Mouse (Mus musculus): Measurements from ENCODE around the gene Stoml3. TPM values are rescaled to one million over a fixed set of nuclear protein-coding genes. Genes with fewer than 3 reads are reported as not detected.

Gene Stoml3
- polyA plus RNA-seq, 1 experiment from 2014 or later = 1.4 TPM

GRCm38 (mm10) chr3:53466481-53466880, 22.0 kb upstream of the Stoml3 start:
- H3K9ac ChIP-seq (ENCODE audit: low read depth, low read length) = peak overlapping the region; percentile 40; the same call in 1 of the 2 replicates
- H3K36me3 ChIP-seq (ENCODE audit: control insufficient read depth, insufficient read depth, low read length) = peaks cover 26% of the 10 kb centered on the region
- WGBS = 57% methylated on average over 9 of the region's 9 CpGs
- no peaks in the 10 kb centered on the region for H3K27me3 ChIP-seq (replicated peaks; ENCODE audit: control insufficient read depth, insufficient read depth, low read length)
- peak overlapping the region; percentile 80 for H3K4me2 ChIP-seq (ENCODE audit: low read depth, low read length)
- H3K27ac ChIP-seq (replicated peaks; ENCODE audit: low read depth, low read length) = no peak overlapping the region
- H3K4me1 ChIP-seq (ENCODE audit: control insufficient read depth, insufficient read depth, low read length) = peaks cover 18% of the 10 kb centered on the region
- no peaks in the 10 kb centered on the region for H3K9me3 ChIP-seq (ENCODE audit: control insufficient read depth, low read length)
- peak overlapping the region; percentile 0; the same call in 1 of the 2 replicates for H3K4me3 ChIP-seq (ENCODE audit: low read depth, low read length)
- DNase-seq (ENCODE audit: low spot score) (no peak), ATAC-seq (ENCODE audit: low read depth) (no peak)

DNA sequence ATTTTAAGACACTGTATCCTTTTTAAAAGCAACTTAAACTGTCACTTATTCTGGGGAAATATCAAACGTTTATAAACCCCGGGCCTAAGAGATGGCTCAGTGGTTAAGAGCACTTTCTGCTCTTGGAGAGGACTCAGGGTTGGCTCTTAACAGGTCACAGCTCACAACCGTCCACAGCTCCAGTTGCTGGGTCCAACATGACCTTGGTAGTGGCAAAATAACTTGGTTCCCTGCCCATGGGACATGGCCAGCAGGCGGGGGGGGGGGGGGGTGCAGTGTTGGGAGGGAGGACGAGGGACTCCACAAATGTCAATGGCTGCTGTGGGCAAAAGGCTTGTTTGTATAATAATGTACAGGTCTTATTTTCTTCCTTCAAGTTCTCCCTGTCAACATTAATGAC, 21.1 kb upstream of the Stoml3 start:
- no peak for DNase-seq (ENCODE audit: low spot score)
- Histone ChIP-seq H3K27me3 (replicated peaks; ENCODE audit: control insufficient read depth, insufficient read depth, low read length) (no peaks in the 10 kb centered on the region), H3K9me3 (ENCODE audit: control insufficient read depth, low read length) (no peaks in the 10 kb centered on the region), H3K36me3 (ENCODE audit: control insufficient read depth, insufficient read depth, low read length) (peaks cover 34% of the 10 kb centered on the region), H3K4me2 (ENCODE audit: low read depth, low read length) (no peak overlapping the region), H3K27ac (replicated peaks; ENCODE audit: low read depth, low read length) (no peak overlapping the region), H3K4me1 (ENCODE audit: control insufficient read depth, insufficient read depth, low read length) (peaks cover 18% of the 10 kb centered on the region), H3K9ac (ENCODE audit: low read depth, low read length) (0 out of 2 replicates have a peak overlapping the region, but pooled peaks have one; percentile 8), H3K4me3 (ENCODE audit: low read depth, low read length) (no peak overlapping the region)
- ATAC-seq (ENCODE audit: low read depth) = no peak
- WGBS = 63% methylated on average over 5 of the region's 5 CpGs

DNA sequence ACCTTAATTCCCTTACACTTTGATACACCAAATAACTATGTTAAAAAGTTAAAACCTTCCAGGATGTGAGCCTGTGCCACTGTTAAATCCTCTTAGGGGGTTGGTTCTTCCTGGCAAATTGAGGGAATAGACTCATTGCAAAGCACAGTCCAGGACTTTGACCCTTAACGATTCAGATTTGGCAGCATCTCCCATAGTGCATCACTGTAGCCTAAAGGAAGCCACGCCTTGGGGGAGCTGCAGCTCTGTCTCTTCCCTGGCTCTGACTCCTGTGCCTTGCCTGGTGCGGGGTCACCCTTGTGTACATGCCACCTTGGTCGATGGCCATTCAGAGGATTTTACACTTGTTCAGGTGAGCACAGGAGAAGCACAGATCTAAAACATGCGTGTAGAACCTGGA, 18.8 kb upstream of the Stoml3 start:
- H3K9ac ChIP-seq (ENCODE audit: low read depth, low read length) = no peak overlapping the region
- H3K27ac ChIP-seq (replicated peaks; ENCODE audit: low read depth, low read length) = no peak overlapping the region
- H3K36me3 ChIP-seq (ENCODE audit: control insufficient read depth, insufficient read depth, low read length) = peaks cover 57% of the 10 kb centered on the region
- DNase-seq (ENCODE audit: low spot score) (no peak), ATAC-seq (ENCODE audit: low read depth) (no peak)
- H3K4me3 ChIP-seq (ENCODE audit: low read depth, low read length) = no peak overlapping the region
- peaks cover 18% of the 10 kb centered on the region for H3K4me1 ChIP-seq (ENCODE audit: control insufficient read depth, insufficient read depth, low read length)
- no peaks in the 10 kb centered on the region for H3K9me3 ChIP-seq (ENCODE audit: control insufficient read depth, low read length)
- 94% methylated on average over 5 of the region's 5 CpGs for WGBS
- no peaks in the 10 kb centered on the region for H3K27me3 ChIP-seq (replicated peaks; ENCODE audit: control insufficient read depth, insufficient read depth, low read length)
- no peak overlapping the region for H3K4me2 ChIP-seq (ENCODE audit: low read depth, low read length)

GRCm38 (mm10) chr3:53472061-53472460, 16.4 kb upstream of the Stoml3 start:
- H3K4me2 ChIP-seq (ENCODE audit: low read depth, low read length) = no peak overlapping the region
- peaks cover 78% of the 10 kb centered on the region for H3K36me3 ChIP-seq (ENCODE audit: control insufficient read depth, insufficient read depth, low read length)
- H3K27me3 ChIP-seq (replicated peaks; ENCODE audit: control insufficient read depth, insufficient read depth, low read length) = no peaks in the 10 kb centered on the region
- 94% methylated on average over 5 of the region's 5 CpGs for whole genome bisulfite sequencing
- no peak overlapping the region for H3K9ac ChIP-seq (ENCODE audit: low read depth, low read length)
- DNase-seq (ENCODE audit: low spot score) = no peak
- no peaks in the 10 kb centered on the region for H3K4me1 ChIP-seq (ENCODE audit: control insufficient read depth, insufficient read depth, low read length)
- no peak overlapping the region for H3K4me3 ChIP-seq (ENCODE audit: low read depth, low read length)
- ATAC-seq (ENCODE audit: low read depth) = no peak
- H3K27ac ChIP-seq (replicated peaks; ENCODE audit: low read depth, low read length) = no peak overlapping the region
- H3K9me3 ChIP-seq (ENCODE audit: control insufficient read depth, low read length) = no peaks in the 10 kb centered on the region

DNA sequence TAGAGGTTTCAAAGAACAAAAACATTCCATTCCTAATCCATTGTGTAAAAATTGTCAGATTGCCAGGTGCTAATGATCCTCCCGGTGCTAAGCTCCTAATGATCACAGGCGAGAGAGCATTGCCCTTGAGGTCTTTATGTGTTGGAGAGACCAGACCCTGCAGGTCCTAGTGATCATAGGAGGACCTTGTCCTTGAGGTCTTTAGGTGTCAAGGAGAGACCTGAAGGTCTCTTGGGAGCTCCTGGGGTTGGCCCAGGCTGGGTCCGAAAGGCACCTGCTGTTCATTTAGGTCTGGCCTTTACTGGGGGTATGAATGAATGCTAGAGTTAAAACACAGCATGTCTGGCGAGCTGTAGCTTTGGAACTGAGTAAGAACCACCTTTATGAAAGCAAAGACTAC, 14.3 kb upstream of the Stoml3 start:
- no peak for DNase-seq (ENCODE audit: low spot score)
- H3K36me3 ChIP-seq (ENCODE audit: control insufficient read depth, insufficient read depth, low read length) = peaks cover 97% of the 10 kb centered on the region
- no peak overlapping the region for H3K4me3 ChIP-seq (ENCODE audit: low read depth, low read length)
- H3K9ac ChIP-seq (ENCODE audit: low read depth, low read length) = no peak overlapping the region
- WGBS = 76% methylated on average over 4 of the region's 4 CpGs
- no peak overlapping the region for H3K4me2 ChIP-seq (ENCODE audit: low read depth, low read length)
- H3K27ac ChIP-seq (replicated peaks; ENCODE audit: low read depth, low read length) = no peak overlapping the region
- no peaks in the 10 kb centered on the region for H3K4me1 ChIP-seq (ENCODE audit: control insufficient read depth, insufficient read depth, low read length)
- no peaks in the 10 kb centered on the region for H3K27me3 ChIP-seq (replicated peaks; ENCODE audit: control insufficient read depth, insufficient read depth, low read length)
- H3K9me3 ChIP-seq (ENCODE audit: control insufficient read depth, low read length) = no peaks in the 10 kb centered on the region
- no peak for ATAC-seq (ENCODE audit: low read depth)

DNA sequence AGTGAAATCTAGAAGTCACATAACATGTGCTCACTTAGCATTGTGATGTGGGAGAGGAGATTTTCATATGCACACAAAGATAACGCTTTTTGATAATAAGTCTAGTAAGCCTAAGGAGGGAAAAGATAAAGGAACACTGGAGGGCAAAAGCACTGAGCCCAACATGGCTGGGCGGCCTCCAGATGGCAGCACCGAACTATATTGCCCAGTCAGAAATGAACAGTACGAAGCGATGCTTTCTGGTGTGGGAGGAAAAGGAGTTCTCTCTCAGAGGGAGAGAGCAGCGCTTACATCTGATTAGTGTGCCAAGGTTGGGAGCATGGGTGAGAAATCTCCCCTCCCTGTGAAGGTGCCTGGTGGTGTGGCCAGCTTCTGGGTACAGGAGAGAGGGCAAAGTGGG, 12.6 kb upstream of the Stoml3 start:
- WGBS = 58% methylated on average over 6 of the region's 6 CpGs
- peaks cover 97% of the 10 kb centered on the region for H3K36me3 ChIP-seq (ENCODE audit: control insufficient read depth, insufficient read depth, low read length)
- peak; percentile 54 for DNase-seq (ENCODE audit: low spot score)

DNA sequence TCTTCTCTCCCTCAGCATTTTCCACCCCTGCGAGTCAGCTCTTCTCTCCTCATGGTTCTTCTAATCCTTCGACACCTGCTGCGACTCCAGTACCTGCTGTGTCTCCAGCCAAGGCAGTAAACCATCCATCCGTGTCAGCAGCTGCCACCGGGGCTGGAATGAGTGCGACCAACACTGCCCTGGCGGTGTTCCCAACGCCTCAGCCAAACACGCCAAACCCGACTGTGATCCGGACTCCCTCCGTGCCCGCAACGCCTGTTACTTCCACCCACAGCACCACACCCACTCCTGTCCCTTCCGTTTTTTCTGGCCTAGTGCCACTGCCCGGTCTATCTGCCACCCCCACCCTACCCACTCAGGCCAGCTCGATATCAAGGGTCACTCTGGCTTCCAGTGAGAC, 11.0 kb upstream of the Stoml3 start:
- peaks cover 95% of the 10 kb centered on the region for H3K36me3 ChIP-seq (ENCODE audit: control insufficient read depth, insufficient read depth, low read length)
- 85% methylated on average over 17 of the region's 17 CpGs for WGBS
- H3K4me2 ChIP-seq (ENCODE audit: low read depth, low read length) = no peak overlapping the region
- no peaks in the 10 kb centered on the region for H3K27me3 ChIP-seq (replicated peaks; ENCODE audit: control insufficient read depth, insufficient read depth, low read length)
- no peak overlapping the region for H3K9ac ChIP-seq (ENCODE audit: low read depth, low read length)
- DNase-seq (ENCODE audit: low spot score) (peak; percentile 51), ATAC-seq (ENCODE audit: low read depth) (peak; percentile 41; the same call in 1 of the 2 replicates)
- H3K27ac ChIP-seq (replicated peaks; ENCODE audit: low read depth, low read length) = no peak overlapping the region
- H3K9me3 ChIP-seq (ENCODE audit: control insufficient read depth, low read length) = no peaks in the 10 kb centered on the region
- no peak overlapping the region for H3K4me3 ChIP-seq (ENCODE audit: low read depth, low read length)
- no peaks in the 10 kb centered on the region for H3K4me1 ChIP-seq (ENCODE audit: control insufficient read depth, insufficient read depth, low read length)

More for the DNA sequence above, 12.6 kb upstream of the Stoml3 start:
- peak; percentile 62 for ATAC-seq (ENCODE audit: low read depth)
- no peaks in the 10 kb centered on the region for H3K27me3 ChIP-seq (replicated peaks; ENCODE audit: control insufficient read depth, insufficient read depth, low read length)
- H3K27ac ChIP-seq (replicated peaks; ENCODE audit: low read depth, low read length) = no peak overlapping the region
- H3K4me2 ChIP-seq (ENCODE audit: low read depth, low read length) = no peak overlapping the region
- H3K4me3 ChIP-seq (ENCODE audit: low read depth, low read length) = no peak overlapping the region
- no peaks in the 10 kb centered on the region for H3K9me3 ChIP-seq (ENCODE audit: control insufficient read depth, low read length)
- no peaks in the 10 kb centered on the region for H3K4me1 ChIP-seq (ENCODE audit: control insufficient read depth, insufficient read depth, low read length)
- no peak overlapping the region for H3K9ac ChIP-seq (ENCODE audit: low read depth, low read length)

- no peak overlapping the region for H3K4me3 ChIP-seq (ENCODE audit: low read depth, low read length)
- no peaks in the 10 kb centered on the region for H3K4me1 ChIP-seq (ENCODE audit: control insufficient read depth, insufficient read depth, low read length)
- no peaks in the 10 kb centered on the region for H3K27me3 ChIP-seq (replicated peaks; ENCODE audit: control insufficient read depth, insufficient read depth, low read length)
- no peak overlapping the region for H3K4me2 ChIP-seq (ENCODE audit: low read depth, low read length)
- H3K36me3 ChIP-seq (ENCODE audit: control insufficient read depth, insufficient read depth, low read length) = peaks cover 90% of the 10 kb centered on the region
- no peak for ATAC-seq (ENCODE audit: low read depth)
- 97% methylated on average over 30 of the region's 30 CpGs for WGBS
- no peak for DNase-seq (ENCODE audit: low spot score)
- no peak overlapping the region for H3K27ac ChIP-seq (replicated peaks; ENCODE audit: low read depth, low read length)
- no peaks in the 10 kb centered on the region for H3K9me3 ChIP-seq (ENCODE audit: control insufficient read depth, low read length)
- no peak overlapping the region for H3K9ac ChIP-seq (ENCODE audit: low read depth, low read length)
Measured at GRCm38 (mm10) chr3:53478419-53479046, 9.9 kb upstream of the Stoml3 start.

DNA sequence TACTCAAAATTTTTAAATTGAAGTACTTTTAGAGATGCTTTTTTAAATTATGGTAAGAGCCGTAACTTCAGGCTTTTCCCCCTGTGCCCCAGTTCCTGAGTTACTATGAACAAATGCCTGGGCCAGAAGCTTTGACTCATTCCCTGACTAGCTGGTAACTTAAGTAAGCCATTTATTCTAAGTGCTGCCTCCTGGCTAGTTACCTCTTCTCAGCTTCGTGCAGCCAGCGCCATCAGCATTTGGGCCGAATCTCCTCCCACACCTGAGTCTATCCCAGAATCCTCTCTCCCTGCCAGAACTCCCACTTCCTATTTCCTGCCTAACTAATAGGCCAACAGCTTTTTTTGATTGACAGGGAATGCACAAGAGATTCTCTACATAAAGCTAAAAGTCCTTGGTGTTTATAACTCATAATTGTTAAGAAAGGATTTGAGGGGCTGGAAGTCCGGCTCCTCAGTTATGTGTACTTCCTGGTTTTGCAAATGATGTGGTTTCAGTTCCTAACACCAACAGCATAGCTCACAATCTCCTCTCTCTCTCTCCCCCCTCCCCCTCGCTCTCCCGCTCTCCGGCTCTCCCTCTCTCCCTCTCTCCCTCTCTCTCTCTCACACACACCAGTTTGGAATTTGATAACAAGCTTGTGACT, 4.9 kb upstream of the Stoml3 start:
- H3K27ac ChIP-seq (replicated peaks; ENCODE audit: low read depth, low read length) = no peak overlapping the region
- DNase-seq (ENCODE audit: low spot score) (no peak), ATAC-seq (ENCODE audit: low read depth) (no peak)
- no peak overlapping the region for H3K4me2 ChIP-seq (ENCODE audit: low read depth, low read length)
- H3K4me3 ChIP-seq (ENCODE audit: low read depth, low read length) = no peak overlapping the region
- WGBS = 88% methylated on average over 8 of the region's 8 CpGs
- H3K36me3 ChIP-seq (ENCODE audit: control insufficient read depth, insufficient read depth, low read length) = peaks cover 43% of the 10 kb centered on the region
- no peak overlapping the region for H3K9ac ChIP-seq (ENCODE audit: low read depth, low read length)
- no peaks in the 10 kb centered on the region for H3K9me3 ChIP-seq (ENCODE audit: control insufficient read depth, low read length)
- no peaks in the 10 kb centered on the region for H3K27me3 ChIP-seq (replicated peaks; ENCODE audit: control insufficient read depth, insufficient read depth, low read length)
- 0 out of 2 replicates have a peak, but pooled peaks cover 6% of the 10 kb centered on the region for H3K4me1 ChIP-seq (ENCODE audit: control insufficient read depth, insufficient read depth, low read length)

All from embryonic facial prominence, embryonic 14.5 days (tissue).